Mouse (Mus musculus) cerebral cortex, adult 2 months (tissue): ENCODE results near the gene Cldn22.

Experiments used
- WGBS: fragments of 180-500 bp; shearing (Covaris S2); methylation state at CpG from one replicate; pipeline ENCODE4 v1.1.7; 2018; 5-methylcytosine and 5-hydroxymethylcytosine counted together

Gene Cldn22

DNA sequence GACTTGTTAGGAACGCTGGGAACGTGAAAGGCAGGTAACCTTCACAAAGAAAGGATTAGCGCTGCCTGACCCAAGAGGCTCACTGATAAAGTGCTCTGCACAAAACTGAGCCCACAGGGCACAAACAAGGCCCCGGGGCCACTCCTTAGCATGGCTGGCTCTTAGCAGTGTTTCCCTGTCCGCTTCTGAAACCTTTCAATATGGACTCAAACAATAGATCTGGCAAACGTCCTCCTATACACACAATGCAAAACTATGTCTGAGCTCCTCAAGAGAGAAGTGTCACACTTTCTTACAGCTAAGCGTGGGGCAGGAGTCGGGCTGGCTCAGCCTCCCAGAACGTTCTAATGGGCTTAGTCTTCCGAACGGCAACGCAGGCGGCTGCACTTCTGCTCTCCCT, at the start of gene Cldn22:
Cldn22 (plus strand) TSS at position 301 of the 400 bp plus-strand sequence.
- 37% methylated on average over 13 of the region's 13 CpGs for WGBS

DNA sequence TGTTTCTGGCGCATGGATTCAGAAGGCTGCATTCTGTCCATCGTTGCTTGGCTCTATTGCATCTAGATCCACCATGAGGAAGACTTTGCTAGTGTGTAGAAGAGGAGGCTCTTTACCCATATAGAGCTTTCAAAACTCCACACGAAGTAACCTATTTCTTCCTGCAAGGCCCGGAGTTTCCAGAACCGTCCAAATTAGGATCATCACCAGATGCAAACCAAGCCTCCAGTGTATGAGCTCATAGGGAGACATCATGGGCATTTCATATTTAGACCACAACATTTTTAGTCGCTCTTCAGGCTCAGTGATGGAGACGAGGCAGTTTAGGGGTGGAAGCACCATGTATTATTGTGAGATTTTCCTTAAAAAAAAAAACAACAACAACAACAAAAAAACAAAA, 46.9 kb upstream of the Cldn22 start:
- 55% methylated on average over 7 of the region's 7 CpGs for WGBS

DNA sequence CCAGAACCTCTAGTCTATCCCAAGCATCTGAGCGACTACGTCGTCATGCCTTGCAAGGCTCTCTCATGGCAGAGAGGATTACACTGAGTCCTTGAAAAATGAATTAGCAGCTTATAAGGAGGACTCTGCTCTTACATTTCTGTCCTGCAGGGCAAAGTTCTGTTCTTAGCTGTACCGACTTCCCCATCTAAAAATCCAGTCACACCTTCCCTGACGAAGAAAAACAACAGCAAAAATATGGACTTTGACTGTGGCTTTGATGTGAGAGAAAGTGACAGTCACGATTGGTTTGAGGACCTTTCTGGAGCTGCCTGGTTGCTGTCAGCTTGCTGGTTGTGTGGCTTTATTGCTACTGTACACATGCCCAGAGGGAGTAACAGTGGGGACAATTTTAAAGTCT, 44.7 kb upstream of the Cldn22 start:
- WGBS, result 68% methylated on average over 6 of the region's 6 CpGs

DNA sequence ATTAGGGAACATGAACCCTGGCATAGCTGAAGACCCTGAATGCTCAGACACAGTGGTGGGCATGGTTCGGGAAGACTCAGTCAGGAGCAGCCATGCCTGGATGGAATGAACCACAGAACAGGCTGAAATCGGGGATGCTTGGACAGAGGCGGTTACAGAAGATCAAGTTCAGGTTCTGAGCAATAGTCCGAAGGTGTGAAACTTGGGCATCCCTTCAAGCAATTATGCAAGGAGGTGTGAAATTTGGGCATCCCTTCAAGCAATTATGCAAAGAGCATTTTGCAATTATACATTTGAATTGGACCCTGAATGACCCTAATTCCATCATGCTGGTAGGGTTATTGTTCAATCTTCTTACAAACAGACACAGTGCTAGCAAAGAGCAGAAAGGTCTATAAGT, 42.4 kb upstream of the Cldn22 start:
- 69% methylated on average over 4 of the region's 4 CpGs for WGBS

DNA sequence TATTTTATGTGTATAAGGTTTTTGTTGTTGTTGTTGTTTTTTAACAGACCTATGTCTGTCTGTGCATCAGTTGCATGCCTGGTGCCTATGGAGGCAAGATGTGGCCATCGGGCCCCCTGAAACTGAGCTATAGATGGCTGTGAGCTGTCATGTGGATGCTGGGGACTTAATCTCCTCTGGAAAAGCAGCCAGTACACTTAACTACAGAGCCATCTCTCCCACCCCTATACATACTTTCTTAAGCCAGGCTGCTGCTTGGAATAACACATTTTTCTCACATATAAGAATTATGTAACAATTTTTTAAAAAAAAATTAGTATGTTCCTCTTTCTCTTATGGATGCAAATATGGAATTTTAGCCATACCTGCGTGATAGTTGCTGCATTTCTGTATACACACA, 40.7 kb upstream of the Cldn22 start:
- 69% methylated on average over 2 of the region's 2 CpGs for WGBS

DNA sequence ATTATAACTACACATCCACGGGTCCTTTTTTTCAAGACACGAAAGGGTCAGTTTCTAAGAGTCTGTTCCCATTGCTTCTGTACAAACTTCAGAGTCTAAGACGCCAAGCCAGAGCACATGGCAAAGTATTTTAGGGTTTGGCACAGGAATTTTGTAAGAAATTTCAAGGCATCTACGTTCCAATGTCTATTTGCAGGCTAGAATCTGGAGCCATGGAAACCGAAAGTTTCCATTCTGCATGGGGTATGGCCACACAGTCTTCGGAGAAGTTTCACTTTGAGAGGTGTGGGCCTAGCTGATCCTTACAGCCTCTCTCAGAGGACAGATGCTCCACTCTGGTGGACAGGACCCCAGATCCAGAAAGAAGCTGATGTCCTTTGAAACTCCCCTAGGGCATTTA, 40.3 kb upstream of the Cldn22 start:
- 49% methylated on average over 6 of the region's 6 CpGs for WGBS

DNA sequence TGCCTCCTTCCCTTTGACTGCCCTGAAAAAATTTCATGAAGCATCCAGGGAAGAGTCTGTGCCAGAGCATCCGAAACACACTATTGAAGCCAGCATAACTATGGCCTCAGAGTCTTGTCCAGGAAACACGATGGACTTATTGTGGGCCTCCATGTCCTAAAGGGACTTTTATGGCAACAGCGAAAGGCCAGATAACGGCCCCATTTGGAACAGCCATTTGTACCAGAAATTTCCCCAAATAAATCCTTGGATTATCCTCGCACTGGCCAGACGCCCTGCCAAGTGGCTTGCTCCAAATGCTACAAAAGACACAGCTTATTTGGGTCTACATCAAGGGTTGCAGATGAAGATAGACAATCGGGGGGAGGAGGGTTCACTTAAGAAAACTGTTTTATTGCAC, 39.8 kb upstream of the Cldn22 start:
- 38% methylated on average over 7 of the region's 7 CpGs for WGBS

DNA sequence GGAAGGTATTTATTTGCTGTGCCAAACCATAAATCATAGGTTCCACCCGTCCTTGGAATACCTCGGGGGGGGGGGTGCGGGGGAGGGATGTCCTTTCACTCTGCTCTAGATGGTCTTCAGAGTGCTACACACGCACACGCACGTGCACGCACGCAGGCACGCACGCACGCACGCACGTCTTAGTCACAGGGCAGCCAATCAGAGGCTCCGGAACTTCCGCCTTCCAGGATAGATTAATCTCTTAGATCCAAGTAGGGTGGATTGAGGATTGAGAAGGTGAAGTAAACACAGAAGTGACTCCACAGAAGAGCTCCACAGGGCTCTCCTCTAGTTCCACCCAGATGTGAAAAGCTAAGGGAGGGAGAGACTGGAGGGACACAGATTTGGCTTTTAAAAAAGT, 38.0 kb upstream of the Cldn22 start:
- WGBS, result 95% methylated on average over 15 of the region's 15 CpGs

DNA sequence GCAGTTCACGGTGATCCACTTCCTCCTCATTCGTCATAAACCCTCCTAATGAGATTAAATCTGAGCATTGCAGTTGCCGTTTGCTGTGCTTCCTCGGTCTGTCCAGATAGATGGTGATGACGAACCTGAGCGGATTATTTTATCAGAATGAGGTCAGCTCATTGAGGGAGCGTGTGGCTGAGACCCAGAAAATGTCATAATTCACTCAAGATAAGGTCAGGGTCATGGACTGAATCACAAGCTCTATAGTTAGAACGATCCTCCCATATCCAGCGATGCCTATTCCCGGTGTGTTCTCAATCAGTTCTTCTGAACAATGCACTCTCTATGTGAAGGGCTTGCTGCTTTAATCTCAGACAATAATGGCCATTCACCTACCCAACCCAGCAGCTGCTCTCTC, 36.6 kb upstream of the Cldn22 start:
- 42% methylated on average over 10 of the region's 10 CpGs for WGBS

DNA sequence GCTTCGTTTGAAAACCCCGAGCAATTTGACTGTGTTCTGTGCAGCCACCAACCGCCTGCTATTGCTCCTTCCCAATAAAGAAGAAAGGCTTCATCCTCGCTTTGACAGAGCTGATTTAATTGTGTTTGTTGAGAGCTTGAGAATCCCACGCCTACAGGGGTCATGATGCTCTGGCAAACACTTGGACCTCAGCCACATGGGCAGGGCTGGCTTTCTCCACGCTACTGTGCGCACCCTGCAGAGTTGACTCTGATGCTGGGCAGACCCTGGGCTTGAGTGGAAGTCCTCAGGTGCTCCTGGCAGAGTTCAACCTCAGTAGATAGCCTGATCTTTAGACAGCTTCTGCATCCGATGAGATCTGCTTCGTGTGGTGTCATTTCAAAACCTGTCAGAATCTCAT, 32.3 kb upstream of the Cldn22 start:
- 77% methylated on average over 9 of the region's 9 CpGs for WGBS

DNA sequence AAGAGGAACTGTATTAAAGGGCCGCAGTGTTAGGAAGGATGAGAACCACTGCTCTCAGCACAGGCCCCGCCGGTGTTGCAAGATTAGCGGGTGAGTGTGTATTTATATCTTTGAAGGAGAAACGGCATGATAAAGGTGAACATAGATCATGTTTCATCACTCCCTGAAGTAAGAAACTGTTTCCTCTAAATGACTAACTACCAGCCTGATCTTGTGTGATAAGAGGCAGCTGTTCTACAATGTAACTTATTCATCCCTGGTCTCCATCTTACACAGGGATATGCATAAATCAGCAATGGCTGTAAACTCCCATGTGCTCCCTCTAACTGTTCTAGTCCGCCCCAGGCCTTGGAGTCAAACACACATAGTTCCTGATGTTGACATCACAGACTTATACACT, 24.8 kb upstream of the Cldn22 start:
- 89% methylated on average over 6 of the region's 6 CpGs for WGBS

DNA sequence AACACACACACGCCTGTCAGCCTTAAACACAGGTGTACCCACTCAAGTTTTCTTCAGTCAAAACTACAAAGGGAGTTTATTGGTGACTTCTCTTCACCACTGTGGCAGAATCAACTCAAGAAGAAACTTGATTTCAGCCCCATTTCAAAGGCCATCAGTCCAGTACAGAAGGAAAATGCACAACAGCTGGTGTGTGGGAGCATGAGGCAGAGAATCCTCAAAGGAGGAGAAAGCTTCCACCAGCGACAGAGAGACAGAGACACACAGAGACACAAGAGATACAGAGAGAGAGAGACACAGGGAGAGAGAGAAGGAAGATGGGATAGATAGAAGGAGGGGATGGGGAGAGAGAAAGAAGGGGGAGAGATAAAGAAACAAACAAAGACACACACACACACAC, 21.9 kb upstream of the Cldn22 start:
- WGBS, result 61% methylated on average over 2 of the region's 2 CpGs

DNA sequence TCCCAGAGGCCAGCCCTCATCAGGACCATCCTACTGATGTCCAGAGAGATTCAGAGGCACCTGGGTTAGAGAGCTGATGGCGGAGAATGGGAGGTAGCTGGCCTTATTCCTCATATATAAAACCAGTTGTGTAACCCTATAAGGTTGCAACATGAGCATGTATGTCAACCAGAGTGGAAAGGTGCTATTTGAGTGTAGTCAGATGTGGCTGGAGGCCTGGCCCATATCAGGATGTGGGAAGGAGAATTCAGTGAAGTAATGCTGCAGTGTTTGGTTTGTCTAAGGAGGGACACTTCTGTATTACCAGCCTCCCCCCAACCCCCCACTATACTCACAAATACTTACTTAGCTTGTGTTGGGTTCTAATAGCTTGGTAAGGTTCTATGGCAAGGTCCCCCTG, 20.0 kb upstream of the Cldn22 start:
- 93% methylated on average over 1 of the region's 1 CpGs for WGBS

DNA sequence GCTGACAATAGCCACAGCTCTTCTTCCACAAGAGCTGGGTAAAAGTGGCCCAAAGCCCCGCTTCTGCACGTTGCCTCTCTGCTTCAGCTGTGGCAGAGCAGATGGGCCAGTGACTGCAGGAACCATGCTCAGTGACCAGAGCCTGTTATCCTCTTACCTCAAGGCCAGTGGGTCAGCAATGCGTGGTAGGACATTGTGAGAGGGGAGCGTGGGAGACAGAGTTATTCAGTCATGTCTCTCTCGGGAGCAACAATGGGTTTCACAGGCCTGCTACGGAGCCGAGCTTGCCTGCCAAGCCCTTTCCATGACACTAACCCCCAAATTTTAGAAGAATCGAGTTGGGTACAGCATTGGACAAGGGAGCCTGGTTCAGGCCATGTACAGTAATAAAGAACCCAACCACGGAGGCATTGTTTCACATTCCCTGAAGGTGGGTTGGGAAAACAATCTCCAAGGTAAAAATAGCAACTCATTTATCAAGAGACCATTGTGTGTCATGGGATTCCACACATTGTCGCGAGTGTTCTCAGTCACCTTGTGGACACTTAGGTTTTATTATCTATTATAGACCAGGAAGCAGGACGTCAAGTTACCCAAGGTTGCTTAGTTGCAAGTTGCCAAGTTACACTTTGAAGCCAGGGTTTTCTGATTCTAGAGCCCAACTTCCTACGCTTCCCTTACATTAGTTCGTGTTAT, 14.2 kb upstream of the Cldn22 start:
- WGBS, result 89% methylated on average over 14 of the region's 14 CpGs

DNA sequence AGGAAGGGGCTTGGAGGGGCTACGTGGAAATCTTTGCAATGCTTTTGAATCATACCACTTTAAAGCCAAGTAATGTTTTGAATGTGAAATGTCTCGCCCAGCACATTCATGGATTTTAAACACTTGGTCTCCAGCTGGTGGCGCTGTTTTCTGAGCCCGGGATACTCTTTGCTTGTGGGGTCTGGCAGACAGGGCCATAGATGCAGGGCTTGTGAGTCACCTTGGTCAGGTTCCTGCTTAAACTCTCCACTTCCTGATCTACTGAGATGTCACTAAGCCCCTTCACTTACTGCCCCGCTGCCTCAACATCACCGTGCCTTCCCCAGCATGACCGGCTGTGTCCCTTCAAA, 13.6 kb upstream of the Cldn22 start:
- 82% methylated on average over 7 of the region's 7 CpGs for WGBS

DNA sequence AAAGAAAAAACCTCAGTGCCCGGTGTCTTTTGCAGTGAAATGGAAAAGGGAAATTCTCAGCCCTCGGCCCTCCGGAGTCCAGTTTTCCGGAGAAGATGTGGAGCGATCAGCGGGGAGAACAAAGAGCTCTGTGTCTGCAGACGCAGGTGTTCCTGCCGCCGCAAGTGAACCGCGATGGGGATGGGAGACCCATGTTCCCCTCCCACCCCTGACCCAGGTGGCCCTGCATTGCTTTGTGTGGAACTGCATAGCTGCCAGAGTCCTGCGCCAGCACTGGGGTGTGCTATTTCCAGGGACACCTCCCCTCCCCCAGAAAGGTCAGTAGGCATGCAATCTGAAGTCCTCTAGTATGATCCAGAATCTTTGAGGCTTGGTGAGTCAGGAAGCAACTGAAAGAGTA, 13.1 kb upstream of the Cldn22 start:
- WGBS, result 63% methylated on average over 12 of the region's 12 CpGs

DNA sequence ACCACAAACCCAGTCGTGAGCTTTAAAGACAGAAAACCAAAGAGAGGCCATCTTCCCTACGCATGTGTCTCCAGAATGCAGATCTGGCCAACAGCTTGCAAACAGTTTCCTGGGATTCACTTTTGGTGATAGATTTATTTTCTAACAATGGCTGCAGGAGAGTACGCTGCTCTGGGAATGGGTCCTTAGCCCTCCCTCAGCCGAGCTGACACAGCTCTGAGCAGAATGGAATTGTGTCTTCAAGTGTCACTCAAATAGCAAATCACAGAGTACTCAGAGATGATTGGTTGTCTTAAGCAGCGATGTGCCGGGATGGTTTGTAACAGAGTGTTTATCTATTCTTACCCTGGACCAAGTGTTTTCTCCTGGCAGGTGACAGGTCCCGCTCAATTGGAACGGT, 5.2 kb upstream of the Cldn22 start:
- 91% methylated on average over 8 of the region's 8 CpGs for WGBS

DNA sequence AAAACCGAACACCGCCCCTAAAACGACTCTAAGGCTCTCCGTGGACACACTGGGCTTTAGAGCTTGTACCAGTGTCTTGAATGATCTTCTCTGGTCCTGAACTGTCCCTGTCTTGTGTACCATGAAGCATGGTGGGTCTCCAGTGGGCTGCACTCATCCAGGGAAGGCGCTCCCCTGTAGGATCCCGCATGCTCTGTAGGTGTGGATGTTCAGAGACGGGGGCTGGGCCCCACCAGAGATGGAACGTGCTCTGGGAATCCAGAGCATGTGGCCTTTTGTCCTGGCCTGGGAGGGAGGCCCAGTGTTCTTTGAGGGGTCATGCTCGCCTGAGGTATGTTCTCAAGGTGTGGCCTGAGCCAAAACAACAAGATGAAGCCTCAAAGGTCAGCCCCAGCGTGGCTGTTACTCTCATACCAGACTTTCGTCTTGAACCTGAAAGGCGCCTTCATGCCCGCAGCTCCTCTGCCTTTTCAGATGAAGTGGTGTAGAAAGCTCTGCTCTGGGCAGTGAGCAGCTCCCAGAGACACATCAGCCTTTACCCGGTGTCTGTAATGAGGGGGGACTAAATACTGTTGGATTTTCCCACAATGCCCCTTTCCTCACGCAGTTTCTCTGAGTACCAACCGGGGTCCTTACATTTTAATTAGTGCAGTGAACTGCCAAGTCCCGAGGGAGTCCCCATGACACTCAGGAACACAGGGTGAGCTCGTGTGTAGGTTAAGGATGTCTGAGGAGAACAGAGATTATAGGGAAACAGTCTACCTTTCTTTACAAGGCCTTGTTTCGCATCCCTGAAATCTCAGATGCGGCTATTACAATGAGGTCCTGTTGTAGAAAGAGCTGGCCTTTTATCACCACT, 3.1 kb upstream of the Cldn22 start:
- WGBS, result 88% methylated on average over 20 of the region's 20 CpGs

DNA sequence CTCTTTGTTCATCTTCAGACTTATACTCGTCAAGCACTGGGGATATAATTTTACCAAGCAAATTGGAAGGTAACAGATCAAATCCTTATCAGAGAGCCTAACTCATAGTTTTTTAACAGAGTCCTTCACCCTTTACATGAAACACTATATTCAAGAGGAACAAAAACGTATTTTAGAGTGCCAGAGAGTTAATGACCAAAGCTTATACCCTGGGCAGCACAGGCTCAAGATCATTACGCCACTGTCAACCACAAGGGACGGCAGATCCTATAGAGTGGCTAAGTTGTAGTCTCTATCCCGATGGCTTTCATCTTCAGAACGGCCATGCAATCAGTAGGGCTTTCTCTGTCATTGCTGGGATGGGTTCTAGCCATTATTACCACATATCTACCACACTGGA, 2.4 kb upstream of the Cldn22 start, which contains the start of gene Cldn24:
Cldn24 (plus strand) TSS at position 301 of the 400 bp plus-strand sequence.
- WGBS, result 88% methylated on average over 6 of the region's 6 CpGs

DNA sequence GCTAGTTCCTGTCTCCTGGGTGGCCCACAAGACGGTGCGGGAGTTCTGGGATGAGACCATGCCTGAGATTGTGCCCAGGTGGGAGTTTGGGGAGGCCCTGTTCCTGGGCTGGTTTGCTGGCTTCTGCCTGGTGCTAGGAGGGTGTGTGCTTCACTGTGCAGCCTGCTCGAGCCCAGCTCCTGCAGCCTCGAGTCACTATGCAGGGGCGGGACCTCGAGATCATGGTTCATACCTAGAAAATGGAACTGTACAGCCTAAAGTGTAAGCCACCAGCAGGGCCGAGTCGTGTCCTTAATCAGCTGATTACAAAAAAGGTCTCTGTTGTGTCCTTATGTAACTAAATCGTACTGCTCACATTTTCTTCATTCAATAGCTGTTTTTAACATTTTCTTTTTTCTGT, 1.7 kb upstream of the Cldn22 start:
- 61% methylated on average over 7 of the region's 9 CpGs for WGBS

DNA sequence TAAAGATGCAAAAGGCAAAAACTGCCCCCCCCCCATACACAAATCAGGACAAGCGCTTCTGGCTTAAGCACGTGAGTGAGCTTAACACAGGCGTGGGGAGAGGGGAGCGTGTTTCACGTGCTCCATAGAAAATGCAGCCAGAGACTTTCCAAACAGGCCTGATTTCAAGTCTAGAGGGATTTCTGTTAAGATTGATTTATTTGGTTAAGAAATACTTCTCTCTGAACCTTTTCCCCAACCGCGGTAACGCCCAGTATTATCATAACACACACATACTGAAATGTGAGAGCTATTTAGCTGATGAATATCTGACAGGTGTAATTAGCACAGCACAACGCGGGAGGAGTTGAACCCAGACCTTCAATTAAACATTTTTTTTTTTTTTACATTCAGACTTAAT, 505 bp upstream of the Cldn22 start:
- WGBS, result 42% methylated on average over 10 of the region's 10 CpGs

DNA sequence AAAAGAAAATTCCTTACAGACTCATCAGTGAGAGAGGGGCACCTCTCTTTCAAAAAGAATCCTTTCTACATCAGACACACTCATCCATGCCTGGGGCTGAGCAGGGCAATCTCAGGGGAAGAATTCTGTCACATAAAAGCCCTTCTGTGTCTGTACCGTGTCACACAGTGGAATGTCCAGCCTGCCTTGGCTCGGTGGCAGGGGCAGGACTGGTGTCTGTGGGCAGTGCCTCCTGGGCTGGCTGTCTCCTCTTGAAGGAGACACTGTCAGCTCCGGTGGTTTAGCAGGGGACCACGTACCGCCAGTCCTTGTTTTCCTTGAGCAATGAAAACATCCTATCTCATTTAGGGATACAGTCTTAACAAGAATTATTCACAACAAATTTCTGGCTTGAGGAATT, 1.3 kb downstream of the Cldn22 start:
- WGBS, result 57% methylated on average over 5 of the region's 5 CpGs

DNA sequence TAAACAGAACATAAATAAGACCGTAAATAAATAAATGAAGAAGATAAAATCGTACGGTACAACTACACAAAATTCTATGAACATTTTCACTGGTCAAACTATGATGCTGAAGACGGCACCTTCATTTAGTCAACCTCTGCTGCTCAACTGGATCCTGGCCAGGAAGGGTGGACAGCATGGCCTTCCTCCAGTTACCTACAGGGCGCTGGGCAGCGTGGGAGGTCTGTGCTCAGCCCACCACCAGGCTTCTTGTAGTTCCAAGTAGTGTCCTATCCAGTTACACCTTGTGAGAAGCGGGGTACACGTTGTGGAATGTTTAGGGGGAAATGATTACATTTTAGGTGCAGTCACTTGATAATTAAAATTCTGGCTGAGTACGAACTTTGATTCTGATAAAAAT, 2.6 kb downstream of the Cldn22 start:
- 90% methylated on average over 9 of the region's 9 CpGs for WGBS
